Mouse (Mus musculus): ENCODE results near the gene Otud3.
A peak's percentile ranks its signal among the peaks of the same experiment; 100 is the strongest.

DNA sequence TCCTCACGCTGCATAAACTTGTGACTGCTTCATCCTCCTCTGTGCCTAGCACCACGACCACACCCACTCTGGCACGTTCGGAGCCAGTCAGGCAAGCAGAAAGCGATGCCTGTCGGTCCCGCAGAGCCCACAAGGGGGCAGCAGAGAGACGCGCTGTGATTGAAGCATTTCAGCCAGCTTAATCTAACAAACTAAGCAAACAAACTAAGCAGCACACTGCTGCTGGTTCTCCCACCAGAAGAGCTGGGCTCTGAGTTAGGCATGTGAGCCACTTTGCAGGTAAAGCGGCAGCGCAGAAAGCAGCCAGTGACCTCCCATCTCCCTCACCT lies 8.3 kb upstream of the Otud3 start:
- TF ChIP-seq CTCF (IDR thresholded peaks at IDR 0.05; ENCODE audit: control insufficient read depth, insufficient read depth, low read length) (peak; percentile 98), POLR2A (IDR thresholded peaks at IDR 0.05; ENCODE audit: borderline replicate concordance, control insufficient read depth, low read depth, low read length) (no peak)
